Mouse (Mus musculus): ENCODE results near the gene Hoxc9.

The Hoxc9 gene

GRCm38 (mm10) chr15:102976171-102976570 lies at the start of gene Hoxc9:
Gene Hoxc9 (plus strand): TSS chr15:102976439.
- no peak for DNase-seq (ENCODE audit: extremely low read depth, low read depth)

- no peak for DNase-seq (ENCODE audit: extremely low read depth, low read depth)
These were observed 49.1 kb upstream of the Hoxc9 start for GRCm38 (mm10) chr15:102927032-102927645.

GRCm38 (mm10) chr15:102931706-102932358 lies 44.4 kb upstream of the Hoxc9 start:
- no peak for DNase-seq (ENCODE audit: extremely low read depth, low read depth)

- DNase-seq (ENCODE audit: extremely low read depth, low read depth): no peak
These were observed 41.8 kb upstream of the Hoxc9 start for GRCm38 (mm10) chr15:102934438-102934837.

GRCm38 (mm10) chr15:102934897-102935296 lies 41.3 kb upstream of the Hoxc9 start:
- DNase-seq (ENCODE audit: extremely low read depth, low read depth): no peak

- DNase-seq (ENCODE audit: extremely low read depth, low read depth): no peak
These were observed 39.8 kb upstream of the Hoxc9 start, which contains the start of gene Hoxc12 for GRCm38 (mm10) chr15:102936279-102936972. Gene Hoxc12 (plus strand): TSS chr15:102936757.

- DNase-seq (ENCODE audit: extremely low read depth, low read depth): no peak
These were observed 39.1 kb upstream of the Hoxc9 start for GRCm38 (mm10) chr15:102937036-102937666.

- DNase-seq (ENCODE audit: extremely low read depth, low read depth): no peak
These were observed 36.7 kb upstream of the Hoxc9 start for GRCm38 (mm10) chr15:102939256-102940155.

GRCm38 (mm10) chr15:102942739-102943467 lies 33.3 kb upstream of the Hoxc9 start:
- DNase-seq (ENCODE audit: extremely low read depth, low read depth): no peak

- no peak for DNase-seq (ENCODE audit: extremely low read depth, low read depth)
These were observed 32.8 kb upstream of the Hoxc9 start for GRCm38 (mm10) chr15:102943468-102943813.

GRCm38 (mm10) chr15:102945185-102946077 lies 30.8 kb upstream of the Hoxc9 start:
- peak; percentile 69 for DNase-seq (ENCODE audit: extremely low read depth, low read depth)

- no peak for DNase-seq (ENCODE audit: extremely low read depth, low read depth)
These were observed 29.0 kb upstream of the Hoxc9 start for GRCm38 (mm10) chr15:102947276-102947675.

GRCm38 (mm10) chr15:102948842-102949241 lies 27.4 kb upstream of the Hoxc9 start:
- DNase-seq (ENCODE audit: extremely low read depth, low read depth): no peak

- DNase-seq (ENCODE audit: extremely low read depth, low read depth): no peak
These were observed 26.5 kb upstream of the Hoxc9 start for GRCm38 (mm10) chr15:102949696-102950095.

GRCm38 (mm10) chr15:102950877-102951276 lies 25.4 kb upstream of the Hoxc9 start:
- DNase-seq (ENCODE audit: extremely low read depth, low read depth): no peak

GRCm38 (mm10) chr15:102953561-102953960 lies 22.7 kb upstream of the Hoxc9 start:
- DNase-seq (ENCODE audit: extremely low read depth, low read depth): no peak

GRCm38 (mm10) chr15:102954192-102955006 lies 21.8 kb upstream of the Hoxc9 start, which contains the start of gene Hoxc11:
Gene Hoxc11 (plus strand): TSS chr15:102954427.
- no peak for DNase-seq (ENCODE audit: extremely low read depth, low read depth)

GRCm38 (mm10) chr15:102955007-102955382 lies 21.2 kb upstream of the Hoxc9 start:
- DNase-seq (ENCODE audit: extremely low read depth, low read depth): no peak

All from MEL-GATA-1-ER (cell line).